Mouse (Mus musculus) T-helper 1 cell (primary cell): Measurements from ENCODE around the gene Zdhhc22.

Experiments used
- in situ Hi-C: fragments of 300-600 bp; cut with MboI, MseI; formaldehyde crosslinking; loops from one replicate; pipeline ENCODE4 v1.15.1; 2025; ENCODE audit warnings: high pct_unique_total_duplicates

Gene Zdhhc22

GRCm38 (mm10) chr12:86938571-86938970 is 51.7 kb downstream of the Zdhhc22 start:
- in situ Hi-C loops, result loop anchor here (10.0 kb wide), 1 partner anchor 164 kb away; no protein-coding TSS in a partner anchor

DNA sequence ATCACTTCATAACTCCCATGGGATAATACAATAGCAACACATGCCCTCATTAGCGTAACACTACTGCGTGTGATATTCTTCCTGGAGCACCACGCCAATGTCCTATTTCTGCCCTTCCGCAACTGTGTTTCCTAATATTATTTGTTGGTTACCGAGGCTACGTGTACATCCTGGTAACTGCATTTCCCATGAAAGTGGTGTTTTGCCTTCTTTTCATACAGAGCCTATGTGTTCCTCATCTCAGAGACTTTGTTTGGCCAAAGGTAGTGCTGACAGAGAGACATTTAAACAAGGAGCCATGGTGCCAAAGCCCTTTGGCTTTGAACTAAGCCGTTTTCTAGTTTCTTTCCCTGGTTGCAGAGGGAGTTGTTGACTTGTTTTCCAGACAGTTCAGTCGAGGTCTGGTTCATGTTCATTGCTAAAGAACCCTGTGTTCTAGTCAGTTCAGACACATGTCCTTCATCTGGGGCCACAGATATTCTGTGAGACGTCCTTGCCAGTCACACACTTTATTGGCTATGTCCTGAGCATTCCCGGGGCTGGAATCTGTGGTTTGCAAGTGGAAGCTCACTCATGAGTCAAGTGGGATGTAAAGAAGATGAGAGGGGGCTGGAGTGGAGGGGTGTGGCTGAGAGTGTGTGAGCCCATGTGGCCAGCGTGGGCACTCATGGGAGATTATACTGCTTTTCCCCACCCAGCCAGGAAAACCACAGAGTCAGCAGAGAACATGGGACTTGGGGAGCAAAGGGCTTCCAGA is 53.5 kb downstream of the Zdhhc22 start:
- in situ Hi-C loops, result loop anchor here (10.0 kb wide), 1 partner anchor 162 kb away; no protein-coding TSS in a partner anchor

DNA sequence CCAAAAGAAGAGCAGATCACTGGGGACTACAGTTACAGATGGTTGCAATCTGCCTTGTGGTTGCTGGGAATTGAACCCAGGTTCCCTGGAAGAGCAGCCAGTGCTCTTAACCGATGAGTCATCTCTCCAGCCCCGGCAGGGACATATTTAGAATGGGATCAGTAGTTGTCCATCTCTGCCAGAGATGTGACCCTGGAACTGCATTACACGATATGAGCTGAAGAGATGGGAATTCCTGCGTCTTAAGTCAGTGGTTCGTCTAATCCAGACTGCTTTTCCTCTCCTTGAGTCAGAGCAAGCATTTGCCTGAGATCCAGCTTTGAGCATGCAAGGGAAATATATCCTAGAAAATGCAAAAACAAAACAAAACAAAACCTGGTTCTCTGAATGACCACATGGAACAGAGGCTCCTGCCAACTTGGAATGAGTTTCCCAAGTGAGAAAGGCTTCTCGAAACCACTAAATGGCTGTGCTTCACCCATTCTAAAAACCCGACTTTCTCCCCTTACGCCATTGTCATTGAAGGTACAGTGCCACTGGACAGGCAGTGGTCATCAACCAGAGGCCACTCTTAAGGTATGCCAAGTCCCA is 54.4 kb downstream of the Zdhhc22 start:
- in situ Hi-C loops, result loop anchor here (10.0 kb wide), 1 partner anchor 161 kb away; no protein-coding TSS in a partner anchor

- in situ Hi-C loops, result loop anchor here (10.0 kb wide), 1 partner anchor 160 kb away; no protein-coding TSS in a partner anchor
Observed at GRCm38 (mm10) chr12:86934748-86935147, 55.5 kb downstream of the Zdhhc22 start.

GRCm38 (mm10) chr12:86932575-86932952 is 57.7 kb downstream of the Zdhhc22 start:
- in situ Hi-C loops, result loop anchor here (10.0 kb wide), 1 partner anchor 158 kb away; no protein-coding TSS in a partner anchor

GRCm38 (mm10) chr12:86931919-86932574 is 58.2 kb downstream of the Zdhhc22 start:
- in situ Hi-C loops, result loop anchor here (10.0 kb wide), 1 partner anchor 157 kb away; no protein-coding TSS in a partner anchor

DNA sequence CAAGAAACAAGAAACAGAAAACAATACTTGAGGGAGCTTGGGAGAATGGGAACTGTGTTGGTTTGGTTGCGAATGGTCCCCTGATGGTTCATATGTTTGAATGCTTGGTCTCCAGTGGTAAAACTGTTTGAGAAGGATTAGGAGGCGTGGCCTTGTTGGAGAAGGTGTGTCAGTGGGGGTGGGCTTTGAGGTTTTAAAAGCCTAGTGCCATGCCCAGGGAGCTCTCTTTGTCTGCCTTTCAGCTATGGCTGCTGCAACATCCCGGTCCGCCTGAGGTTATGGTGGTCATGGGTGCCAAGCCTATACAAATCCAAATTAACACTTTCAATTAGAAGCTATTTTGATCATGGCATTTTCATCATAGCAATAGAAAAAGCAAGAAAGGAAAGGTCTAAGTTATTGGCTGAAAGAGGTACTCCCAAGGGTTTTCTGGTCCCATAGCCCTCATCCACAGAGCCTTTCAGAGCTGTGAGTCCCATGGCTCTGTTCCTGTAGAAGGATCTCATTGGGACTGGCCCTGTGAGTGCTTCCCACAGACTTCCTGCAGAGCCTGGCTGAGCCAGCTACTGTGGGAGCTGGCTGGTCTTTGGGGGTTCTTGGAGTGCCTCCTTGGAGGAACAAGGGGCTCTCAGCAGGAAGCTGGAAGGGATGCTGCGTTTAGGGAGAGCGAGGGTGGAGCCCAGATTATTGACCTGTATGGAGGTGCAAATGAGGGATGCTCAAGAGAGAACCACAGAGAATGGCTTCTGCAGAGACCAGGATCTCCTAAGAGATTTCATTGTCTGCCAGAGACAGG is 59.1 kb downstream of the Zdhhc22 start:
- in situ Hi-C loops, result loop anchor here (10.0 kb wide), 1 partner anchor 156 kb away; no protein-coding TSS in a partner anchor
